In genomic region chr4:10397249-10397648, GRCm38 (mm10) we compare ENCODE assay signal across 28 mouse cellular contexts.
DNase-seq lines count a peak whose midpoint lies in the region; ATAC-seq lines count a peak whose summit lies in the region.
"Had no signal": no experiment of that assay in that cellular context is flagged by ENCODE, and none has a peak within 500 bp of the region (broad histone marks: within the 10 kb centered on the region; RNA-seq: fewer than 3 reads in every experiment).

No protein-coding gene starts in this region.

- H3K27ac ChIP-seq in kidney, embryonic 14.5 days (ENCODE audit: low read depth, low read length): no peak overlapping the region
- H3K27ac ChIP-seq: embryonic facial prominence, embryonic 13.5 days; forebrain, embryonic 10.5 days; forebrain, embryonic 15.5 days; hindbrain, embryonic 13.5 days; liver, embryonic 14.5 days; lung, embryonic 15.5 days; neural tube, embryonic 12.5 days had no signal

- no peaks in the 10 kb centered on the region for H3K9me3 ChIP-seq in kidney, embryonic 14.5 days (ENCODE audit: control insufficient read depth, low read length)
- H3K9me3 ChIP-seq: embryonic facial prominence, embryonic 13.5 days; forebrain, embryonic 10.5 days; forebrain, embryonic 15.5 days; hindbrain, embryonic 13.5 days; lung, embryonic 15.5 days; neural tube, embryonic 12.5 days had no signal

- no peak for ATAC-seq in kidney, embryonic 14.5 days (ENCODE audit: low FRiP score, low TSS enrichment)
- ATAC-seq: forebrain, embryonic 15.5 days; intestine, embryonic 16.5 days; midbrain, embryonic 16.5 days had no signal

- H3K27me3 ChIP-seq in kidney, embryonic 14.5 days (ENCODE audit: control insufficient read depth, insufficient read depth, low read length): no peaks in the 10 kb centered on the region
- H3K27me3 ChIP-seq: CH12.LX; embryonic facial prominence, embryonic 13.5 days; forebrain, embryonic 15.5 days; hindbrain, embryonic 13.5 days; lung, embryonic 15.5 days; neural tube, embryonic 12.5 days had no signal

- no peak overlapping the region for H3K4me2 ChIP-seq in kidney, embryonic 14.5 days (replicated peaks; ENCODE audit: low read depth, low read length)
- H3K4me2 ChIP-seq: embryonic facial prominence, embryonic 13.5 days; forebrain, embryonic 15.5 days; heart, embryonic 11.5 days; hindbrain, embryonic 13.5 days; lung, embryonic 15.5 days; midbrain, embryonic 11.5 days; neural tube, embryonic 12.5 days had no signal

- H3K4me1 ChIP-seq in kidney, embryonic 14.5 days (ENCODE audit: control insufficient read depth, insufficient read depth, low read length): no peaks in the 10 kb centered on the region
- H3K4me1 ChIP-seq: embryonic facial prominence, embryonic 13.5 days; forebrain, embryonic 10.5 days; forebrain, embryonic 15.5 days; hindbrain, embryonic 13.5 days; lung, embryonic 15.5 days; neural tube, embryonic 12.5 days had no signal

- no peaks in the 10 kb centered on the region for H3K36me3 ChIP-seq in kidney, embryonic 14.5 days (ENCODE audit: control insufficient read depth, insufficient read depth, low read length)
- H3K36me3 ChIP-seq: embryonic facial prominence, embryonic 13.5 days; forebrain, embryonic 10.5 days; forebrain, embryonic 15.5 days; hindbrain, embryonic 13.5 days; lung, embryonic 15.5 days; neural tube, embryonic 12.5 days had no signal

- H3K4me3 ChIP-seq in kidney, embryonic 14.5 days (ENCODE audit: low read length): no peak overlapping the region
- H3K4me3 ChIP-seq: embryonic facial prominence, embryonic 13.5 days; forebrain, embryonic 10.5 days; forebrain, embryonic 15.5 days; hindbrain, embryonic 13.5 days; lung, embryonic 15.5 days; myocyte; neural tube, embryonic 12.5 days had no signal

- DNase-seq in adrenal gland, adult 2 months: peak; percentile 4
- no peak for DNase-seq in adrenal gland, adult 18-20 months (ENCODE audit: low spot score in 2 of 2)
- peak; percentile 3 for DNase-seq in kidney, adult 18-20 months
- DNase-seq in lung, adult 18-20 months: peak; percentile 65 to 66
- peak; percentile 58 for DNase-seq in lung, postnatal 25 days (ENCODE audit: low spot score)
- no peak for DNase-seq in left cerebral cortex, postnatal 25 days (ENCODE audit: low spot score in 2 of 2)
- no peak for DNase-seq in right cerebral cortex, postnatal 4 days
- DNase-seq: cerebellum, adult 8-10 months; gastrocnemius, postnatal 25 days; heart, adult 11 months; heart, postnatal 36 days; left cerebral cortex, postnatal 4 days; thymus, adult 2 months; thymus, postnatal 36 days had no signal

- no peak overlapping the region for H3K9ac ChIP-seq in kidney, embryonic 14.5 days (ENCODE audit: low read depth, low read length)
- H3K9ac ChIP-seq: embryonic facial prominence, embryonic 13.5 days; forebrain, embryonic 15.5 days; hindbrain, embryonic 13.5 days; liver, embryonic 14.5 days; lung, embryonic 15.5 days; neural tube, embryonic 12.5 days had no signal

- intact Hi-C loops in left cerebral cortex, postnatal 25 days (cut with DNase I): no loop called here

Comparison
In these comparisons a context has a peak if more than half of its experiments do, and no peak if none do; other contexts are left out.
1. DNase-seq: peak in adrenal gland, adult 2 months (single experiment), kidney, adult 18-20 months (single experiment), lung, adult 18-20 months (2 of 2) and lung, postnatal 25 days (single experiment); none in adrenal gland, adult 18-20 months (0 of 2), left cerebral cortex, postnatal 25 days (0 of 2) and right cerebral cortex, postnatal 4 days (single experiment).